In the genomic region with DNA sequence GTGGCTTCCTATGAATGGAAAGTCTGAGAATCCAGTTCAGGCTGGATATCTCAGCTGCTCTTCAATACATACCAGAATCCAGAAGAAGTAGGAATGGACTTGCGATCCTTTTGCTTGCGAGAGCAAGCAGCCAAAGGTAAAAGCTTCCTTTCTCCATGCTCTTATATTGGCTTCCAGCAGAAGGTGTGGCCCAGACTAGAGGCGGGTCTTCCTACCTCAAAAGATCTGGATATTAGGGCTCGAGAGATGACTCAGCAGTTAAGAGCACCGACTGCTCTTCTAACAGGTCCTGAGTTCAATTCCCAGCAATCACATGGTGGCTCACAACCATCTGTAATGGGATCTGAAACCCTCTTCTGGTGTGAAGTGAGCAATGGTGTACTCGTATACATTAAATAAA, we compare ENCODE assay signal across 8 mouse cellular contexts. TPM values are rescaled to one million over a fixed set of nuclear protein-coding genes. Genes with fewer than 3 reads are reported as not detected.
DNase-seq lines count a peak whose midpoint lies in the region; ATAC-seq and TF ChIP-seq lines count a peak whose summit lies in the region.

A gene (minus strand): TSS at position 108 of the 400 bp plus-strand sequence.

- no peak for TF ChIP-seq CTCF in kidney, postnatal 0 days (IDR thresholded peaks at IDR 0.05; ENCODE audit: low read depth)

- H3K27ac ChIP-seq in kidney, postnatal 0 days, result no peak within 1 kb of the TSS
- H3K27ac ChIP-seq in macrophage, result no peak within 1 kb of the TSS

- H3K36me3 ChIP-seq in kidney, postnatal 0 days (ENCODE audit: insufficient read depth, low read length), result no peaks in the 10 kb centered on the region
- no peaks in the 10 kb centered on the region for H3K36me3 ChIP-seq in macrophage (ENCODE audit: inconsistent target)

- intact Hi-C loops in gastrocnemius, postnatal 14 days (cut with DNase I; ENCODE audit: low total_unique reads), result loop anchor here (10.0 kb wide), 1 partner anchor 55 kb away; no protein-coding TSS in a partner anchor

- no peaks in the 10 kb centered on the region for H3K9me3 ChIP-seq in kidney, postnatal 0 days (replicated peaks; ENCODE audit: low read length)

- 84% methylated on average over 6 of the region's 6 CpGs for WGBS in kidney, postnatal 0 days
- 72% methylated on average over 5 of the region's 6 CpGs for WGBS in macrophage (ENCODE audit: missing documents)

- H3K4me2 ChIP-seq in kidney, postnatal 0 days (ENCODE audit: low read length), result no peak within 1 kb of the TSS

- H3K79me2 ChIP-seq in macrophage (ENCODE audit: inconsistent target), result peaks cover 12% of the 10 kb centered on the region

- H3K9ac ChIP-seq in kidney, postnatal 0 days (ENCODE audit: low read depth, low read length), result no peak within 1 kb of the TSS

- 0 out of 2 replicates have a peak, but pooled peaks cover 8% of the 10 kb centered on the region for H3K4me1 ChIP-seq in kidney, postnatal 0 days (replicated peaks; ENCODE audit: insufficient read depth, low read length)

- DNase-seq in kidney, postnatal 0 days (ENCODE audit: low spot score), result no peak
- DNase-seq in kidney, postnatal 25 days, result no peak
- DNase-seq in adrenal gland, postnatal 25 days, result no peak
- DNase-seq in gastrocnemius, postnatal 14 days, result no peak
- DNase-seq in ovary, postnatal 36 days (ENCODE audit: low spot score), result no peak
- DNase-seq in urinary bladder, postnatal 25 days (ENCODE audit: low spot score), result no peak

- no peaks in the 10 kb centered on the region for H3K27me3 ChIP-seq in kidney, postnatal 0 days (ENCODE audit: insufficient read depth, low read length)

- no peak within 1 kb of the TSS for H3K4me3 ChIP-seq in kidney, postnatal 0 days (replicated peaks; ENCODE audit: low read depth, low read length)
- H3K4me3 ChIP-seq in macrophage (ENCODE audit: inconsistent target), result no peak within 1 kb of the TSS

- no peak for ATAC-seq in kidney, postnatal 0 days (replicated peaks; ENCODE audit: low FRiP score, low read depth)
- ATAC-seq in inflammation-experienced regulatory T-cells, adult 6 months, result no peak

RNA-seq across cellular contexts. Expression of the gene that starts here (rescaled TPM):
- polyA plus RNA-seq in kidney, postnatal 0 days (2015; fragmentation: Nextera tagmentation; extraction: Ambion mirVana), result 111 and 120 TPM in 2 replicates
- 86.5 and 98.2 TPM in 2 replicates for total RNA-seq in adrenal gland, postnatal 25 days (2021)
- total RNA-seq in gastrocnemius, postnatal 14 days (2021), result 10 to 100 TPM; 25.3 to 29.0 TPM
- 100 to 1,000 TPM; 103 to 132 (median 120) TPM for polyA plus RNA-seq in inflammation-experienced regulatory T-cells, adult 6 months (2017; shearing (Covaris generic))
- total RNA-seq in macrophage (2018; cell fraction: chromatin; rRNA removed), result 100 to 1,000 TPM; 115 to 389 (median 207) TPM
- total RNA-seq in macrophage (2018; cell fraction: cytosol; rRNA removed), result 10 to 100 TPM; 32.6 to 49.6 (median 39.0) TPM
- total RNA-seq in macrophage (2018; cell fraction: nucleus; rRNA removed), result 100 to 1,000 TPM in 21 of 26 experiments, 10 to 100 TPM in 5; 86.0 to 223 (median 129) TPM
- polyA plus RNA-seq in macrophage (2018), result 34.3 to 45.3 TPM (median 41.5 TPM) in 3 replicates
